8 mouse cellular contexts compared by ENCODE assay signal in the genomic region with DNA sequence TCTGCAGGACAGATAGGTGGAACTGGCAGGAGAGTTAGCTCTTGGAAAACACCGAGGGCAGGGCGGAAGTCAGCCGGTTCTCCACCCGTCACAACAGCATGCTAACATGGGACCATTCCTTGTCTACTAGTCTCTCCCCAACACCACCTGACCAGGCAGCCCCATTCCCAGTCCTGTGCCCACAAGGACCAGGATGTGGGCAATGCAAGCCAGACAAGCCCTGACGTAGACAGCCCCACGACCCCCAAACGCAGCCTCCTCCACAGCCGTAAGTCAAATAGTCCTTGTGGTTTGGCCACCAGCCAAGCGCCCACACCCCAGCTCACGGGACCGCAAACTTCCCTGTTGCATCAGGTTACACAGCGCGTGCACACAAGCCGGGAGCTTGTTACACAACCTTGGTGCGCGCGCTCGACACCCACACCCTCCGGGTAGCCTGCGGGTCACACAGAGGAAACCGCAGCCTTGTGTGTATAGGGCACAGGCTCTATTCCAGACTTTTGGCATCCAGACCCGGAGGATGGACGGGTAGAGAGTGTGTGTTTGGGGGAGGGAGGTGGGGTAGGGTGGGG. TPM values are rescaled to one million over a fixed set of nuclear protein-coding genes. Genes with fewer than 3 reads are reported as not detected.
A peak's percentile ranks its signal among the peaks of the same experiment; 100 is the strongest.
DNase-seq lines count a peak whose midpoint lies in the region; ATAC-seq lines count a peak whose summit lies in the region.

No protein-coding gene starts in this region.

- peak; percentile 93 for ATAC-seq in granulocyte monocyte progenitor cell, adult 5-6 weeks (replicated peaks; ENCODE audit: poor library complexity, severe bottlenecking)
- ATAC-seq in intestine, embryonic 16.5 days = peak; percentile 84
- ATAC-seq in neural tube, embryonic 14.5 days (ENCODE audit: low read depth) = peak; percentile 21; the same call in 1 of the 2 replicates

- peak overlapping the region; percentile 14; the same call in 1 of the 2 replicates for H3K27ac ChIP-seq in intestine, embryonic 16.5 days (ENCODE audit: low read length)
- H3K27ac ChIP-seq in neural tube, embryonic 14.5 days (ENCODE audit: low read depth, low read length) = no peak overlapping the region

- no peaks in the 10 kb centered on the region for H3K36me3 ChIP-seq in intestine, embryonic 16.5 days (ENCODE audit: control insufficient read depth, insufficient read depth, low read length)
- H3K36me3 ChIP-seq in neural tube, embryonic 14.5 days (ENCODE audit: control insufficient read depth, insufficient read depth, low read length) = no peaks in the 10 kb centered on the region

- no peaks in the 10 kb centered on the region for H3K9me3 ChIP-seq in intestine, embryonic 16.5 days (ENCODE audit: control insufficient read depth, low read length)
- H3K9me3 ChIP-seq in neural tube, embryonic 14.5 days (ENCODE audit: control insufficient read depth, low read length) = no peaks in the 10 kb centered on the region

- H3K4me2 ChIP-seq in intestine, embryonic 16.5 days (ENCODE audit: low read depth, low read length) = peak overlapping the region; percentile 59
- H3K4me2 ChIP-seq in neural tube, embryonic 14.5 days (ENCODE audit: low read depth, low read length) = no peak overlapping the region

- DNase-seq in right cerebral cortex, adult 18-20 months = peak; percentile 33
- no peak for DNase-seq in right cerebral cortex, postnatal 25 days
- DNase-seq in c-Kit-positive CD71-positive TER-119-negative erythroid progenitor cells, embryonic 14.5 days (ENCODE audit: low read depth) = peak; percentile 41
- peak; percentile 82 for DNase-seq in liver
- DNase-seq in urinary bladder, postnatal 14 days (ENCODE audit: low spot score) = peak; percentile 96

- H3K4me3 ChIP-seq in intestine, embryonic 16.5 days (ENCODE audit: low read length) = peak overlapping the region; percentile 27
- H3K4me3 ChIP-seq in neural tube, embryonic 14.5 days (ENCODE audit: low read depth, low read length) = no peak overlapping the region

- H3K27me3 ChIP-seq in intestine, embryonic 16.5 days (replicated peaks; ENCODE audit: control insufficient read depth, insufficient read depth, low read length) = no peaks in the 10 kb centered on the region
- no peaks in the 10 kb centered on the region for H3K27me3 ChIP-seq in neural tube, embryonic 14.5 days (ENCODE audit: control insufficient read depth, insufficient read depth, low read length)

- WGBS in intestine, embryonic 16.5 days = 15% methylated on average over 23 of the region's 23 CpGs
- 60% methylated on average over 23 of the region's 23 CpGs for WGBS in neural tube, embryonic 14.5 days

- peak overlapping the region; percentile 55 for H3K9ac ChIP-seq in intestine, embryonic 16.5 days (ENCODE audit: low read depth, low read length)
- H3K9ac ChIP-seq in neural tube, embryonic 14.5 days (replicated peaks; ENCODE audit: low read depth, low read length) = no peak overlapping the region

- H3K4me1 ChIP-seq in intestine, embryonic 16.5 days (ENCODE audit: control insufficient read depth, insufficient read depth, low read length) = peaks cover 18% of the 10 kb centered on the region
- 0 out of 2 replicates have a peak, but pooled peaks cover 2% of the 10 kb centered on the region for H3K4me1 ChIP-seq in neural tube, embryonic 14.5 days (ENCODE audit: control insufficient read depth, insufficient read depth, low read length)

RNA-seq across cellular contexts. Expression of gene Mrps18a, which starts 37.0 kb away (rescaled TPM):
- 70.4 and 96.2 TPM in 2 replicates for total RNA-seq in granulocyte monocyte progenitor cell, adult 5-6 weeks (2014; fragmentation: Nextera tagmentation)
- total RNA-seq in granulocyte monocyte progenitor cell, adult 5-6 weeks (2017) = 47.9 and 53.2 TPM in 2 replicates
- polyA plus RNA-seq in intestine, embryonic 16.5 days (2015; fragmentation: Nextera tagmentation; extraction: Ambion mirVana) = 159 and 164 TPM in 2 replicates
- polyA plus RNA-seq in neural tube, embryonic 14.5 days (2014; fragmentation: Nextera tagmentation; extraction: Ambion mirVana) = 143 and 152 TPM in 2 replicates

RNA-seq across cellular contexts. Expression of gene Vegfa, which starts 41.6 kb away (rescaled TPM):
- total RNA-seq in granulocyte monocyte progenitor cell, adult 5-6 weeks (2014; fragmentation: Nextera tagmentation) = 21.2 and 28.6 TPM in 2 replicates
- 34.3 and 41.4 TPM in 2 replicates for total RNA-seq in granulocyte monocyte progenitor cell, adult 5-6 weeks (2017)
- 2.7 and 3.3 TPM in 2 replicates for polyA plus RNA-seq in intestine, embryonic 16.5 days (2015; fragmentation: Nextera tagmentation; extraction: Ambion mirVana)
- polyA plus RNA-seq in neural tube, embryonic 14.5 days (2014; fragmentation: Nextera tagmentation; extraction: Ambion mirVana) = 4.7 and 5.0 TPM in 2 replicates

Comparison
In these comparisons a context has a peak if more than half of its experiments do, and no peak if none do; other contexts are left out.
1. ATAC-seq: peak in every context shown above with its lines; median percentile 93 in granulocyte monocyte progenitor cell, adult 5-6 weeks; 84 in intestine, embryonic 16.5 days; 21 in neural tube, embryonic 14.5 days.